Mouse (Mus musculus): Measurements from ENCODE around the gene Psrc1.

Psrc1 gene

DNA sequence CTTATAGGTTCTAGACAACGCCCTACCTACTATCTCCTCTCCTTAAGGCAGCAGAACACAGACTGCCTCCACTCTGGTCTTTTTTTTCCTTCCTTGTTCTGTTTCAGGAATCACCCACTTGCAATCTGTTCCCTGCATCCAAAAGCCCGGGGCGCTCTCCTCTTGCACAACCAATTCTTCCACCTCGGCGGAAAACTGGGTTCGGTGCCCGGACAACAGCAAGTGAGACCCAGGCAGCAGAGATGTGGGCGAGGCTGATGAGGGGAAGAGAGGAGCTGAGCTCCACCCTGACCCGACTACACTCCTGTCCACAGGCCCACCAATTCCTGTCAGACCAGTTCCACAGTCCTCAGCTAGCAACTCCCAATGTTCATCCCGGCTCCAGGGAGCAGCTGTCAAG lies 2.5 kb downstream of the Psrc1 start:
- no peak for DNase-seq (ENCODE audit: low spot score in 2 of 2)

GRCm38 (mm10) chr3:108389111-108389545 lies 5.5 kb downstream of the Psrc1 start:
- peak; percentile 90 to 92 for DNase-seq (ENCODE audit: low spot score in 2 of 2)

DNA sequence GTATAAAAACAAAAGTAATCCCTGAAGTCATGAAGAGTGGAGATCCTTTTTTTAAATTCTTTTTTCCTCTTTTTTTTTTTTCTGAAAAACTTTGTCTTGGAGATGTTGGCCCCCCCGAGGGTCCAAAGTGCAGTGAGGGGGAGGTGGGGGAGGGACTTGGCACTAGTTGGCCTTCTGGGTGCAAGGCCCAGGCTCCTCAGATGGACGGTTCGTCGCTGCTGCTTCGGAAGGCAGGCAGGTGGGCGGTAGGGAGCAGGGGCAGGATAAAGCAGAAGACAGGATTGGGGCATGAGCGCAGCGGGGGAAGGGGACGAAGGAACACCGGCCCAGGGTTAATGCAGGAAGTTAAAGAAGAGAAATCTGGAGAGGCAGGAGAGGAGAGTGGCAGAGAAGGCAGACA lies 8.7 kb downstream of the Psrc1 start:
- DNase-seq (ENCODE audit: low spot score in 2 of 2): no peak

DNA sequence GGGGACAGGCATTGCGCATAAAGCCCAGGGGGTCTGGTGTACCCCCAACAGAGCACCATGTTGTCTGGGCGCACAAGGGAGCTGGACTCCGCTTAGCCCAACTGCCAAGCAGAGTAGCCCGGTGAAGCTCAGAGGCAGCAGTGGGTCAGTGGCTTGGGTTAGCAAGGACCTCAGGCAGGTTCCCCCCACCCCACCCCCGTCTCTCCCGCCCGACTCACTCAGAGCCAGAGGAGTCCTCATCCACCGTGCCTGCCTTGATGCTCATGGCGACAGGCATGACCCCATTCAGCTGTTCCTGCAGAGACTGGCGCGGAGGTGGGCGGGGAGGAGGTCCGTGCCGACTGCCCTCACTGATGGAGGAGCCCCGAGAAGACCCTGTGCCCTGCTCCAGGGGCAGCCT lies 9.2 kb downstream of the Psrc1 start:
- DNase-seq (ENCODE audit: low spot score in 2 of 2): no peak

- no peak for DNase-seq (ENCODE audit: low spot score in 2 of 2)
Observed at GRCm38 (mm10) chr3:108398281-108398680, 14.6 kb downstream of the Psrc1 start.

DNA sequence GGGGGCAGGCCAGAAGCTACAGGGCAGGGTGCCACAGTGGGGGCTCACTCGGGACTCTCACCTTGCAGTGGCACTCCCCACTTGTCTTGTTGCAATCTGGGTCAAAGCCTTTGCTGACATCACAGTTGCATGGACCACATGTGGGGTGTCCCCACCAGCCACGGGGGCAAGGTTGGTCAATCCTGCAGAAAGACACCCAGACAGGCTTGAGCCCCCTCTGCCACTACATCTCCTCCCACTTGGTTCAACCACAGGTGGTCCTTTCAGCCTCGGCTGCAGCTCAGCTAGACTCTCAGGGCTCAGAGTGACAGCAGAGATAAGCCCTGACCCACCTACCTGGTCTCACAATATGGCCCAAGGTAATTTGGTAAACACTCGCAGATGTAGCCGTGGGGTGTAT lies 16.8 kb downstream of the Psrc1 start:
- no peak for DNase-seq (ENCODE audit: low spot score in 2 of 2)

DNA sequence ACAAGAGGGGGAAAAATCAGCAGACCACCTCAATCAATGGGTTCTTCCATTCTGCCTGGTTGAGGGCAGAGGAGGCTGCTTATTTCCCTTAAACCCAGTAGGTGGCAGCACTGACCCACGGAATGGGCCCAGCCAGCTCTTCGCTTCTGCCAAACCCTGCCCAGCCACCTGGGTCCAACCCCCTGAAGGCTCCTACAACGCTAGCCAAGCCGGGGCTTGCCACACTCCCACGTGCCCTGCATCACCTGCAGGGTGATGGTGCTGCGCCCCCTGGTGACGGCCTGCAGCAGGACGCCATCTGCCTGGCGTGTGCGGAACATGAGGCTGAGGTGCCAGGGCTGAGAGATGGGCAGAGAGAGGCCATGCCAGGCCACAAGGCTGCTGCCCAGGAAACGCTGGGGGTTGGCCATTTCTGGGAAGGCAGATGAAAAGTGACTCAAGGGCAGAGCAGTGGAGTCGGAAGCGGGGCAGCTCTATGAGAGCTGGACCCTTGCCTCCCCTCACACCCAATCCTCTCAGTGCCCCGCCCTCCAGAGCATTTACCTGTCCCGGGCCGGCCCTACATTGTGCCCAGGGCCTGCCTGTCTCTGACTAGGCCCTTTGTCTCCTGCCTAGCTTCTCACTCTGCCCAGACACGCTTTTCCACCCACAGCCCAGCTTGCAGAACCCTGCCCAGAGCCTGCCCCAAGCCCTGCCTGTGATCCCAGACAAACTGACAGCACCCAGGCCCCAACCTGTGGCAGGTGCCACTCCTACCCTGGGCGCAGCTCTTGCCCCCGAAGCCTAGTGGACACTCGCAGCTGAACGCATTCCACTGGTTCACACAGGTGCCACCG lies 18.3 kb downstream of the Psrc1 start:
- DNase-seq (ENCODE audit: low spot score in 2 of 2): peak; percentile 92

- no peak for DNase-seq (ENCODE audit: low spot score in 2 of 2)
Observed at GRCm38 (mm10) chr3:108402528-108402920, 18.9 kb downstream of the Psrc1 start.

DNA sequence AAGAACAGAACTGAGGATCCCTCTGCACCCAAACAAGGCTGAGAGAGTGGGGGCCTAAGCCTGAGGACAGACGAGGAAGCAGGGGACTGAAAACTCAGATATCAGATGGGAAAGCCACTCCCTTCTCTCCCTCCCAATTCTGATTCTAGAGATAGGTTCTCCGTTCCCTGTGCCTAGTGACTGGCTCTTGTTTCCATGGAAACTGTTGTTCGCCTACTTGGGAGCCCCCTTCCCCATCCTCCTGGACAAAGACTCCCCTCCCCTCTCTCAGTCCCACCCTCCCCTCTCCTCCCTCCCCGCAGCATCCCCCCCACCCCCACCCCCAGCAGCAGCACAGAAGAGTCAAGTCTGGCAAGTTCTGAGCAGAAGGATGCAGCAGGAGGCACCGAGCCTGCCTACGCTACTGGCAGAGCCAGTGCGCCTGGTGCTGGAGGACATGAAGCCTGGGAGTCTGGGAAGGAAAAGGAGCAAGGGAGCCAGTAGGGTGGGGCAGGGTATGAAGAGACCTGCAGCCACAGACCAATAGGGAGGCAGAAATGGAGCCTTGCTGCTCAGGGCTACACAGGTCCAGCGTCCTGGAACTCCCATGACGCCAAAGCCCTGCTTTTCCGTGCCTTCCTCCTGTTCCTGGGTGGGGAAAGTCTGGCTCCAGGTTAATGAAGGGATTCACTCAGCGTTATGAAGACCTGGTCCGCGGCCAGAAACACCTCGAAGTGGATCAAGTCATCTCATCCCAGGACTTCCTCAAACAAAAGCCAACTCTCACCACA lies 22.1 kb downstream of the Psrc1 start:
- no peak for DNase-seq (ENCODE audit: low spot score in 2 of 2)

GRCm38 (mm10) chr3:108406306-108406885 lies 22.8 kb downstream of the Psrc1 start:
- DNase-seq (ENCODE audit: low spot score in 2 of 2): no peak

DNA sequence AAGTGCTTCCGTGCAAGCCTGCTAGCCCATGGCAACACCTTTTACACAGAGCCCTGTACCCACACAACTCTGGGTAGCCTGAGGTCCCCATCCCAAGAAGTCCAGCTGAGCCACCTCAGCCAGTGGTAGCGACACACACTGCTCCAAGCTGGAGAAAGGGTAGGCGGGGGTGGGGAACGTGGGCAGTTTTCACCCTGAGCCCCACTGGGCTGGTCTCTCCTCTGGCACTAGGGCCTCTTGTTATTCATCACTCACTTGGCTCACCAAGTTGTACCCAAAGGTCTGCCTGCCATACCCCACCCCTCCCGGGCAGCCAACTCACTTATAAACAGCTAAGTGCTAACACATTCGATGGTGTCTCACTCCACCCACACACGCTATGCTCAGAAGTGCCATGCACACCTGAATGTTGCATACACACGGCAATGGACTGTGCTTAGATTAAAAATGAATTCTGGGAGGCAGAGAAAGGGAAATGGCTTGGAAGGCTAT lies 24.9 kb downstream of the Psrc1 start:
- DNase-seq (ENCODE audit: low spot score in 2 of 2): no peak

DNA sequence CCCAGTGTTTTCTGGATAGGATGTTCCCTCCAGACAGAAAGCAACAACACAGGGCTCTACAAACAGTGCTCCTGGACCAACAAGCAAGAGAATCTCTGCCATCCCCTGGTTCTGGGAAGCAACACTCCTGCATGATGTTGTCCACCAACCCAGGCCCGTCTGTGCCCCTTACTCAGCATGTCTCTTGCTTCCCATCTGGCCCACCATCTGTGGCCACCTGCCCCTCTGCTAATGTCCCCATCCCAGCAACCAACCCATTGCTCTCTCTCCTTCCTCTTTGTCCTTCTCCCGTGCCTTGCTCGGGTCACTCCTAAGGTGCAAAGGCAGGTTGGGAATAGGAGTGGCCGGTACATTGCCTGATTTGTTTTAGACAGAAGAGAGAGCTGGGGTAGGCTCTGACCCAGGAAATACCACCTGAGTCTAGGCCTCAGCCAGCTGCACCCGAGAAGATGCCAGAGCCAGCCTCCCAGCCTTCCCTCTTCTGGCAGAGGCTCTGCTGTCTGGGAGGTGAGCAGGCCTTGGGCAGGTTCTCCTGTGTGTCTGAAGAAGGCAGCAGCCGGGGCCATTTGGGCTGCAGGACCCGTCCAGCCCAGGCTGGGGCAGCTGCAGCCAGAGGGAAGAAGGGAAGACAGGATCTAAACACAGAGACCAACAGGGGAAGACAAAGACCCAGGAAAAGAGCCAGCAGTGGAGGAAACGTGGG lies 26.2 kb downstream of the Psrc1 start:
- no peak for DNase-seq (ENCODE audit: low spot score in 2 of 2)

DNA sequence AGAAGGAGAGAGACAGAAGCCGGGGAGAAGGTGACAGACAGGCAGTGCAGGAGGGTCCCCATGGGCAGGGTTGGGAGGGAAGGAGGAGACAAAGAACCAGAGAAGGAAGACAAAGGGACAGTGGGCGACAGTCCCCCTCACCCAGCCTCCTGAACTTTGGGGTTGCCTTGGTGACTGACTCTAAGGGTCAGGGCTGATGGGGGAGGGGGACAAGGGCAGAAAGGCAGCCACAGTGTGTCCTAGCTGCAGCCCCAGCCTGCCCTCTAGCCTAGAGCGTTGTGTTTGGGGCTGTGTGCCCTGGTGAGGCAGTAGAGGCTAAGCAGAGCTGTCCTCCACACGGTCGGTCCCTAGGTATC lies 26.7 kb downstream of the Psrc1 start:
- DNase-seq (ENCODE audit: low spot score in 2 of 2): no peak

DNA sequence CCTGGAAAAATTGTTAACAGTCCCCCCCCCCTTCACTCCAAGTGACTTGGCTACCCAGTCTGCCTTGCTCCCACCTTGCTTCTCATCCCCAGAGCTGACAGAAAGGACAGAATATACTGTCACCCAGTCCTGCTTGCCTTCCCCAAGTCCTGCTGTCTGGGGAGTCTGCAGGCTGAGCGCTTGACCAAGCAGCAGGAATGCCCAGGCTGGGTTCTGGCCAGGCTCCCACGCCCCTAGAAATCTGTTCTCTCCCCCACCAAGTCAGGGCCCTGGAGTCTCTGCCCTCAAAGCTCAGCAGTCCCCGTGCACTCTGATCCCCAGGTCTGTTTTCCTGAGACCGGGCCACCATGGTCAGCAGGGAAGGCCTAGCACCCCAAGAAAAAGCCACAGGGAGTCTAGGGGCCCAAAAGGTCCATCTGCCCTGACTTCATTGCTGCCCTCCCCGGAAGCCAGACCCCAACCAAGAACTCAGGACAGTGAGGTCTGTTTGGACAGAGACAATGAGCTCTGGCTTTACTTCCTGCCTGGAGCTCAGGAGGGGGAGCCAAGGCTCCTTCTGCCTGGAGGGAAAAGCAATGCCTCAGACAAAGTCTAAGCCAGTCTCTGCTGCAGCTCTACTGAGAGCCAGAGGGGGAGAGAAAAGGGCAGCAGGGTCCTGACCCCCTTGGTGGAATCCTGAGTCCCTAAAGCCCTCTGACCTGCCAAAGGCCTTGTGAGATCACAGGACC lies 27.6 kb downstream of the Psrc1 start:
- no peak for DNase-seq (ENCODE audit: low spot score in 2 of 2)

DNA sequence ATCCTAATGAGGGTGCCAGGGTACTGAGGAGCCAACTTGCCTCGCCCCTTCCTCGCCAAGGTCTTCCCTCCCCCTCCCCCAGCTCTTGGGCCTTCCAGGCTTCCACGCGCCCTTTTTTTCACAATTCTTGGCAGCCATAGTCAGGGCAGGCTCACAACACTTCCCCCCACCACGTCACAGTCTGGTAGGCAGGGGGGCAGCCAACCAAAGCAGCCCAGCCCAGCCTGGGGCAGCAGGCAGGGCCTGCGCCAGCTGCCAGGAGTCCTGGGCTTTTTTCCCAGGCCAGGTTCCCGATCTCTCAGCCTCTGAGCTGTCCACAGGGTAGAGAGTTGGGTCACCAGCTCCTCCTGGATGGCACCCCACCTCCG lies 28.1 kb downstream of the Psrc1 start:
- no peak for DNase-seq (ENCODE audit: low spot score in 2 of 2)

GRCm38 (mm10) chr3:108413634-108414360 lies 30.2 kb downstream of the Psrc1 start:
- DNase-seq (ENCODE audit: low spot score in 2 of 2): no peak

DNA sequence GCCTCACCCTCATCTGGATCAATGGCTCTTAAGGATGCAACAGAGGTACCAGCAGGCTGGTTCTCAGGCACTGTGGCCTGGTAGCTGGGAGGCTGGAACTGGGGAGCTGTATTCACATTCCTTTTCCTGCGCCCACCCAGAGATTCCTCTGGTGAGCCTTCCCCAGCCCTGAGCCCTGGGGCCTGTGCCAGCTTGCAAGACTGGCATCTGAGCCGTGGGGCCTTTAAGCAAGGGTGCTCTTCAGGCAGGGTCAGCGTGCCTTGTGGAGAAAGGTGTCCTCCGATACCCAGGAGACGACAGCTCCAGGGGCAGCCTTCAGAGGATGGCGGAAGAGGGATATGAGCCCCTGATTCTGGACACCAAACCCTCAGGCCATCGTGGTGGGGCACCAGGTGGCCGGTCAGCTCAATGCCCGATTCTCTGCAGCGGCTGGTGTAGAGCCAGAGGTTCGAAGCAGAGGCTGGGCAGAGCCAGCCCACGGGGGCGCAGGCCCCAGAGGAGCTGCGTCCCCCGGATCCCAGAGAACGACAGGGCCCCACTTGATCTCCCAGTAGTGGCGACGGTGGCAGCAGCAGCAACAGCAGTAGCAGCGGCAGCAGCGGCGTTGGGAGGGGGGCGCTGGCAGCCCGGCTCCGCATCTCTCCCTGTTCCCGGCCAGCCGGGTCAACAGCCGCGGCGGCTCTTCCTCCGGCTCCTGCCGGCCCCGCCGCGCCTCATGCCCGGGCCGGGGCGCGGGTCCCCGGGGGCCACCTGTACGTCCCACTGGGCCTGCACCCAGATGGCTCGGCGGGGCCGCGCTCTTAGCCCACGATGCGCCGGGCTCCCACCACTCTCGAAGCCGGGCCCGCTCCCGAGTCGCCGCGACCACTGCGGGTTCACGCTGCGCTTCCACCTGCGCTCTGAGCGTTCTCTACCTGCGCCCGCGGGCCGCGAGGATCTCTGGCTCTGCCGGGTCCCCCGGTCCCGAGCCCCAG lies 31.5 kb downstream of the Psrc1 start, which contains the start of gene Celsr2:
TSS of gene Celsr2 (minus strand) at position 696 of the 974 bp plus-strand sequence.
- DNase-seq (ENCODE audit: low spot score in 2 of 2): no peak

DNA sequence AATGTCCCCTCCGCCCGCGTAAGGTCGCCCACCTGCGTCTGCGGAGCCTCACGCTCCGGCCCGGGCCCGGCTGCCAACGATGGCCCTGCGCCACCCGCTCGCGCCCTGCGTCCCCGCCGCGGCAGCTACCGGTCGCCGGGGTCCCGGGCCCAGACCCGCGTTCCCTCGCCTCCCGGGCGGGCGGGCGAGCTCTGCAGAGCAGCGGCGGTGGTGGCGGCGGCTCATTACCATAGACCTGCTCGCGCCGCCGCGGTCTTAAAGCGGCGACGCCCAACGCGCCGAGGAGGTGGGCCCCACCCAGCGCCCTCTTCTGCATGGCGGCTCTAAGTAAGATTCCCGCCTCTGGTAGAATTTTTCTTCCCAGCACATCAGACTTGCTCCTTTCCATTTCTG lies 32.2 kb downstream of the Psrc1 start:
- peak; percentile 63 to 73 for DNase-seq (ENCODE audit: low spot score in 2 of 2)

DNA sequence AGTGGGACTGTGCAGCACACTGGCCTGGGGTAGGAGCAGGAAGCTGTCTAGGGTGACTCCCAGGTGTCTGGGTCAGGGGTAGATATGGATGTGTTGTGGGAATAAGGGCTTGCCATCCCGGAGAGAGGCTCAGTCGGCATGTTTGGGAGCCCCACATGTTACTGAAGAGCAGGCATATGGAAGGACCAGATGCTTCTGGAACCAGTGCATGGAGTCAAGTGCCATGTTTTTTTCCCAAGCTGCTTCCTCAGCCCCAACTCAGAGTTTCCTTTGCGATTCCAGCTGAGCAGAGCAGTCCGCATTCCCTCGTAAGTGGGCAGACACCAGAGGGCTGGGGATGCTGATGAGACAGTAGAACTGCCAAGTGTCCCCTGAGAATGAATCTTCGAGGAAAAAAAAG lies 39.4 kb downstream of the Psrc1 start:
- DNase-seq (ENCODE audit: low spot score in 2 of 2): no peak
